9 mouse cellular contexts compared by ENCODE assay signal in genomic region chr10:42697007-42697406, GRCm38 (mm10).
DNase-seq lines count a peak whose midpoint lies in the region; ATAC-seq lines count a peak whose summit lies in the region.
"Had no signal": no experiment of that assay in that cellular context is flagged by ENCODE, and none has a peak within 500 bp of the region (broad histone marks: within the 10 kb centered on the region; RNA-seq: fewer than 3 reads in every experiment).

No protein-coding gene starts in this region.

- peak; percentile 70 for DNase-seq in forebrain, embryonic 10.5 days (ENCODE audit: extremely low spot score, low spot score)
- DNase-seq in R1 (ENCODE audit: low read depth, low spot score) = peak; percentile 95
- DNase-seq in cerebellum, adult 8-10 months = peak; percentile 52
- peak; percentile 59 for DNase-seq in gastrocnemius, adult 18-20 months (ENCODE audit: low spot score)
- peak; percentile 78 to 88 for DNase-seq in kidney, postnatal 36 days
- peak; percentile 54 to 63 for DNase-seq in lung, adult 18-20 months
- peak; percentile 64 to 80 for DNase-seq in right cerebral cortex, postnatal 10 days (ENCODE audit: low spot score in 2 of 2)

- 39% methylated on average over 8 of the region's 8 CpGs for WGBS in forebrain, embryonic 10.5 days
- WGBS in forebrain, embryonic 15.5 days = 34% methylated on average over 8 of the region's 8 CpGs

- no peak overlapping the region for H3K4me3 ChIP-seq in forebrain, embryonic 10.5 days
- no peak overlapping the region for H3K4me3 ChIP-seq in forebrain, embryonic 15.5 days
- H3K4me3 ChIP-seq: megakaryocyte, embryonic 14.5 days had no signal

- H3K4me2 ChIP-seq in forebrain, embryonic 15.5 days (replicated peaks) = no peak overlapping the region

- no peaks in the 10 kb centered on the region for H3K27me3 ChIP-seq in forebrain, embryonic 10.5 days (ENCODE audit: poor library complexity, severe bottlenecking)
- no peaks in the 10 kb centered on the region for H3K27me3 ChIP-seq in forebrain, embryonic 15.5 days
- H3K27me3 ChIP-seq: megakaryocyte, embryonic 14.5 days had no signal

- H3K4me1 ChIP-seq in forebrain, embryonic 10.5 days = peaks cover 6% of the 10 kb centered on the region
- no peaks in the 10 kb centered on the region for H3K4me1 ChIP-seq in forebrain, embryonic 15.5 days

- no peak overlapping the region for H3K27ac ChIP-seq in forebrain, embryonic 10.5 days
- H3K27ac ChIP-seq in forebrain, embryonic 15.5 days (replicated peaks) = no peak overlapping the region

- peaks cover 26% of the 10 kb centered on the region for H3K36me3 ChIP-seq in forebrain, embryonic 10.5 days (replicated peaks)
- peaks cover 25% of the 10 kb centered on the region for H3K36me3 ChIP-seq in forebrain, embryonic 15.5 days

- ATAC-seq in forebrain, embryonic 15.5 days (replicated peaks) = no peak

- H3K9ac ChIP-seq in forebrain, embryonic 15.5 days (replicated peaks) = no peak overlapping the region

- no peaks in the 10 kb centered on the region for H3K9me3 ChIP-seq in forebrain, embryonic 10.5 days
- no peaks in the 10 kb centered on the region for H3K9me3 ChIP-seq in forebrain, embryonic 15.5 days
- H3K9me3 ChIP-seq: megakaryocyte, embryonic 14.5 days had no signal
